Comparison of ENCODE assay signal across 8 mouse cellular contexts in genomic region chr5:30907413-30908059, GRCm38 (mm10). TPM values are rescaled to one million over a fixed set of nuclear protein-coding genes. Genes with fewer than 3 reads are reported as not detected.
DNase-seq lines count a peak whose midpoint lies in the region; ATAC-seq and TF ChIP-seq lines count a peak whose summit lies in the region.

Gene Ost4 (minus strand): TSS chr5:30907788.

- no peak for TF ChIP-seq CTCF in ES-Bruce4 (IDR thresholded peaks at IDR 0.05; ENCODE audit: low read depth, low read length)

- ATAC-seq in cerebellum, adult (ENCODE audit: insufficient number of reproducible peaks, low FRiP score, low TSS enrichment) = peak; percentile 95
- peak; percentile 96 for ATAC-seq in forebrain, embryonic 14.5 days
- peak; percentile 95 for ATAC-seq in neural tube, embryonic 15.5 days (ENCODE audit: low FRiP score)

- 0% methylated on average over 52 of the region's 58 CpGs for whole genome bisulfite sequencing in forebrain, embryonic 14.5 days
- WGBS in neural tube, embryonic 15.5 days = under 1% methylated on average over 58 of the region's 58 CpGs

- no peaks in the 10 kb centered on the region for H3K9me3 ChIP-seq in ES-Bruce4 (replicated peaks; ENCODE audit: control insufficient read depth, insufficient read depth, low read length, poor library complexity, severe bottlenecking)
- H3K9me3 ChIP-seq in forebrain, embryonic 14.5 days (replicated peaks; ENCODE audit: control insufficient read depth, low read length) = no peaks in the 10 kb centered on the region
- no peaks in the 10 kb centered on the region for H3K9me3 ChIP-seq in neural tube, embryonic 15.5 days (replicated peaks)

- TF ChIP-seq EP300 in ES-Bruce4 (IDR thresholded peaks at IDR 0.05; ENCODE audit: insufficient read depth, low read depth, low read length) = no peak

- intact Hi-C loops in heart, postnatal 14 days (cut with DNase I) = loop anchor here (2.0 kb wide), 1 partner anchor 19 kb away; the partner anchor contains the start of gene Agbl5

- H3K27me3 ChIP-seq in ES-Bruce4 (ENCODE audit: control insufficient read depth, insufficient read depth, low read length, poor library complexity, severe bottlenecking) = no peaks in the 10 kb centered on the region
- H3K27me3 ChIP-seq in forebrain, embryonic 14.5 days (replicated peaks; ENCODE audit: control insufficient read depth, insufficient read depth, low read length) = no peaks in the 10 kb centered on the region
- no peaks in the 10 kb centered on the region for H3K27me3 ChIP-seq in neural tube, embryonic 15.5 days (replicated peaks)

- TF ChIP-seq POLR2A in ES-Bruce4 (IDR thresholded peaks at IDR 0.05; ENCODE audit: insufficient read depth, low read length) = peak; percentile 67

- H3K27ac ChIP-seq in ES-Bruce4 (ENCODE audit: insufficient read depth, low read length) = peak within 1 kb of the TSS; percentile 1; the same call in 1 of the 2 replicates
- H3K27ac ChIP-seq in forebrain, embryonic 14.5 days (ENCODE audit: low read depth, low read length) = peak within 1 kb of the TSS; percentile 62
- peak within 1 kb of the TSS; percentile 91 for H3K27ac ChIP-seq in neural tube, embryonic 15.5 days (replicated peaks)

- peak within 1 kb of the TSS; percentile 79 for H3K4me3 ChIP-seq in ES-Bruce4 (ENCODE audit: low read depth, low read length)
- H3K4me3 ChIP-seq in forebrain, embryonic 14.5 days (ENCODE audit: low read depth, low read length) = peak within 1 kb of the TSS; percentile 63
- peak within 1 kb of the TSS; percentile 67 for H3K4me3 ChIP-seq in neural tube, embryonic 15.5 days (replicated peaks)

- peak within 1 kb of the TSS; percentile 23 for H3K9ac ChIP-seq in ES-Bruce4 (ENCODE audit: low read depth, poor library complexity, severe bottlenecking)
- peak within 1 kb of the TSS; percentile 81 for H3K9ac ChIP-seq in forebrain, embryonic 14.5 days (ENCODE audit: low read length)
- H3K9ac ChIP-seq in neural tube, embryonic 15.5 days (replicated peaks) = peak within 1 kb of the TSS; percentile 81

- no peaks in the 10 kb centered on the region for H3K4me1 ChIP-seq in ES-Bruce4 (ENCODE audit: control insufficient read depth, insufficient read depth, low read length)
- peaks cover 20% of the 10 kb centered on the region for H3K4me1 ChIP-seq in forebrain, embryonic 14.5 days (ENCODE audit: control insufficient read depth, insufficient read depth, low read length)
- H3K4me1 ChIP-seq in neural tube, embryonic 15.5 days = peaks cover 41% of the 10 kb centered on the region

- H3K36me3 ChIP-seq in ES-Bruce4 (ENCODE audit: control insufficient read depth, insufficient read depth, low read length, poor library complexity, severe bottlenecking) = peaks cover 13% of the 10 kb centered on the region
- peaks cover 34% of the 10 kb centered on the region for H3K36me3 ChIP-seq in forebrain, embryonic 14.5 days (ENCODE audit: control insufficient read depth, insufficient read depth, low read length)
- H3K36me3 ChIP-seq in neural tube, embryonic 15.5 days = peaks cover 26% of the 10 kb centered on the region

- DNase-seq in forebrain, embryonic 14.5 days (ENCODE audit: low spot score) = peak; percentile 97
- DNase-seq in heart, postnatal 14 days = peak; percentile 98 to 99
- peak; percentile 94 for DNase-seq in layer of hippocampus, adult 11-12 months (ENCODE audit: low spot score)
- DNase-seq in lung, adult 18-20 months = peak; percentile 98
- peak; percentile 95 for DNase-seq in testis, postnatal 14 days (ENCODE audit: low spot score)

- H3K4me2 ChIP-seq in forebrain, embryonic 14.5 days (ENCODE audit: low read length) = peak within 1 kb of the TSS; percentile 97
- peak within 1 kb of the TSS; percentile 96 for H3K4me2 ChIP-seq in neural tube, embryonic 15.5 days

RNA-seq across cellular contexts. Expression of gene Ost4, which starts in this region (rescaled TPM):
- polyA plus RNA-seq in ES-Bruce4 (2011; ENCODE audit: insufficient read depth, insufficient read length, low read depth, missing spikeins) = 193 and 216 TPM in 2 replicates
- 265 and 340 TPM in 2 replicates for polyA plus RNA-seq in forebrain, embryonic 14.5 days (2014; fragmentation: Nextera tagmentation; extraction: Ambion mirVana)
- 100 to 1,000 TPM; 145 to 146 TPM for total RNA-seq in heart, postnatal 14 days (2021)
- polyA plus RNA-seq in neural tube, embryonic 15.5 days (2015; fragmentation: Nextera tagmentation; extraction: Ambion mirVana) = 244 and 282 TPM in 2 replicates

Comparison
In these comparisons a context has a peak if more than half of its experiments do, and no peak if none do; other contexts are left out.
1. Peak in every context shown above with its lines: DNase-seq, ATAC-seq, H3K4me3 ChIP-seq and H3K27ac ChIP-seq.
2. H3K27ac ChIP-seq: peak in every context shown above with its lines; median percentile 91 in neural tube, embryonic 15.5 days; 62 in forebrain, embryonic 14.5 days; 1 in ES-Bruce4.
3. H3K9ac ChIP-seq: peak in every context shown above with its lines; median percentile 81 in forebrain, embryonic 14.5 days; 81 in neural tube, embryonic 15.5 days; 23 in ES-Bruce4.